Mouse (Mus musculus) brain, embryonic 14.5 days (tissue): ENCODE results near the gene Creb5. TPM values are rescaled to one million over a fixed set of nuclear protein-coding genes. Genes with fewer than 3 reads are reported as not detected.
"Not testable (repeated sequence)": the region's sequence is repeated elsewhere in the genome, so short reads cannot be mapped to it uniquely, and the experiment has no call there.

Experiments used
- DNase-seq: peaks from one replicate; pipeline ENCODE4 v3.0.0-alpha.2; 2011; ENCODE audit warnings: low read depth
- CTCF ChIP-seq: fragments of 200-500 bp; IDR thresholded peaks from 2 replicates; pipeline ENCODE4 v1.5.1; 2012; ENCODE audit warnings: inconsistent platforms, mild to moderate bottlenecking, moderate library complexity, borderline replicate concordance; ENCODE audit not compliant: insufficient read depth, insufficient read length; ENCODE audit errors: extremely low read depth
- POLR2A ChIP-seq: fragments of 200-500 bp; IDR thresholded peaks from 2 replicates; pipeline ENCODE4 v1.6.1; 2012; ENCODE audit warnings: mild to moderate bottlenecking, inconsistent platforms, borderline replicate concordance; ENCODE audit not compliant: poor library complexity, insufficient read depth, insufficient read length, severe bottlenecking; ENCODE audit errors: extremely low read depth
- polyA plus RNA-seq: library from polyadenylated mRNA; depleted of rRNA; stranded (reverse); fragments of >200 nt; gene quantifications from 2 replicates; pipeline ENCODE4 v1.2.3, GENCODE M21; 2012

Gene Creb5
- polyA plus RNA-seq, 1 experiment = 3.9 TPM

GRCm38 (mm10) chr6:53356328-53356727, 69.3 kb downstream of the Creb5 start:
- TF ChIP-seq POLR2A = no peak
- TF ChIP-seq CTCF = no peak

GRCm38 (mm10) chr6:53363535-53363934, 76.5 kb downstream of the Creb5 start:
- no peak for DNase-seq
- TF ChIP-seq POLR2A (no peak), CTCF (no peak)

More at GRCm38 (mm10) chr6:53356328-53356727, 69.3 kb downstream of the Creb5 start:
- DNase-seq = no peak

GRCm38 (mm10) chr6:53363981-53364391, 76.9 kb downstream of the Creb5 start:
- TF ChIP-seq CTCF (no peak), POLR2A (no peak)
- DNase-seq = no peak

- no peak for DNase-seq
- TF ChIP-seq POLR2A = no peak
- TF ChIP-seq CTCF = no peak
Observed at GRCm38 (mm10) chr6:53369147-53369546, 82.1 kb downstream of the Creb5 start.

GRCm38 (mm10) chr6:53369928-53370327, 82.9 kb downstream of the Creb5 start:
- DNase-seq = no peak
- TF ChIP-seq POLR2A = no peak
- no peak for TF ChIP-seq CTCF

GRCm38 (mm10) chr6:53371962-53372361, 84.9 kb downstream of the Creb5 start:
- DNase-seq = peak; percentile 77
- no peak for TF ChIP-seq POLR2A
- no peak for TF ChIP-seq CTCF

GRCm38 (mm10) chr6:53374315-53374941, 87.4 kb downstream of the Creb5 start:
- no peak for DNase-seq
- TF ChIP-seq CTCF (no peak), POLR2A (no peak)

GRCm38 (mm10) chr6:53389277-53389676, 102.2 kb downstream of the Creb5 start:
- TF ChIP-seq POLR2A = no peak
- TF ChIP-seq CTCF = no peak
- DNase-seq = no peak

GRCm38 (mm10) chr6:53390413-53390812, 103.3 kb downstream of the Creb5 start:
- TF ChIP-seq POLR2A (no peak), CTCF (no peak)
- DNase-seq = peak; percentile 47

- TF ChIP-seq POLR2A (no peak), CTCF (no peak)
- DNase-seq = peak; percentile 30
Observed at GRCm38 (mm10) chr6:53394026-53394425, 107.0 kb downstream of the Creb5 start.

GRCm38 (mm10) chr6:53395208-53395607, 108.1 kb downstream of the Creb5 start:
- DNase-seq = peak; percentile 61
- TF ChIP-seq POLR2A (no peak), CTCF (no peak)

- DNase-seq = peak; percentile 59
- TF ChIP-seq POLR2A (no peak), CTCF (no peak)
Observed at GRCm38 (mm10) chr6:53396421-53396820, 109.4 kb downstream of the Creb5 start.

GRCm38 (mm10) chr6:53397797-53398196, 110.7 kb downstream of the Creb5 start:
- peak; percentile 56 for DNase-seq
- TF ChIP-seq CTCF (no peak), POLR2A (no peak)

- DNase-seq = peak; percentile 52
- TF ChIP-seq CTCF = no peak
Observed at GRCm38 (mm10) chr6:53398297-53399140, 111.4 kb downstream of the Creb5 start.

- TF ChIP-seq POLR2A (no peak), CTCF (no peak)
- DNase-seq = no peak
Observed at GRCm38 (mm10) chr6:53401364-53401763, 114.3 kb downstream of the Creb5 start.

- DNase-seq = not testable (repeated sequence)
Observed at GRCm38 (mm10) chr6:53402551-53402950, 115.5 kb downstream of the Creb5 start.
